Mouse (Mus musculus) liver, embryonic 12.5 days (tissue): ENCODE measurements around the gene Sdf4. TPM values are rescaled to one million over a fixed set of nuclear protein-coding genes. Genes with fewer than 3 reads are reported as not detected.

Experiments
- ATAC-seq: fragments of 200-750 bp; cut with Nextera tagmentation; 2 replicates; pipeline ENCODE4 v1.8.0; 2017; ENCODE audit warnings: moderate number of reproducible peaks, mild to moderate bottlenecking, moderate library complexity
- H3K27ac ChIP-seq: fragments of 300-500 bp; sonication (generic); 2 replicates; pipeline ENCODE4 v1.5.1; 2016; ENCODE audit warnings: mild to moderate bottlenecking
- H3K27me3 ChIP-seq: fragments of 300-500 bp; sonication (generic); replicated peaks from 2 replicates; pipeline ENCODE4 v1.6.1; 2016; ENCODE audit warnings: mild to moderate bottlenecking, moderate library complexity
- H3K36me3 ChIP-seq: fragments of 300-500 bp; sonication (generic); 2 replicates; pipeline ENCODE4 v1.6.1; 2016; ENCODE audit warnings: mild to moderate bottlenecking, moderate library complexity
- H3K4me1 ChIP-seq: fragments of 300-500 bp; sonication (generic); 2 replicates; pipeline ENCODE4 v1.6.1; 2016
- H3K4me2 ChIP-seq: fragments of 300-500 bp; sonication (generic); 2 replicates; pipeline ENCODE4 v1.6.1; 2016; ENCODE audit warnings: mild to moderate bottlenecking, moderate library complexity
- H3K4me3 ChIP-seq: fragments of 300-500 bp; sonication (generic); 2 replicates; pipeline ENCODE4 v1.5.1; 2016; ENCODE audit warnings: mild to moderate bottlenecking, moderate library complexity
- H3K9ac ChIP-seq: fragments of 300-500 bp; sonication (generic); 2 replicates; pipeline ENCODE4 v1.6.1; 2016; ENCODE audit warnings: mild to moderate bottlenecking, moderate library complexity
- H3K9me3 ChIP-seq: fragments of 300-500 bp; sonication (generic); replicated peaks from 2 replicates; pipeline ENCODE4 v1.6.1; 2016; ENCODE audit warnings: mild to moderate bottlenecking, moderate library complexity
- WGBS: fragments of 180-500 bp; shearing (Covaris S2); methylation state at CpG from one replicate; pipeline ENCODE4 v1.1.7; 2016; ENCODE audit not compliant: insufficient replicate concordance; 5-methylcytosine and 5-hydroxymethylcytosine counted together
- polyA plus RNA-seq: library from polyadenylated mRNA; unstranded; fragments of >200 nt; fragmentation: Nextera tagmentation; extraction: Ambion mirVana; gene quantifications from 2 replicates; pipeline ENCODE4 v1.2.1, GENCODE M21; 2016

Sdf4 gene
- polyA plus RNA-seq = 93.4 and 93.9 TPM in 2 replicates

- ATAC-seq = peak; percentile 81
- Histone ChIP-seq H3K4me1 (peaks cover 67% of the 10 kb centered on the region), H3K27me3 (no peaks in the 10 kb centered on the region)
Observed at GRCm38 (mm10) chr4:155992241-155992905, at the start of gene Sdf4, which contains the start of gene B3galt6. Gene Sdf4 (plus strand): TSS chr4:155992872. Gene B3galt6 (minus strand): TSS chr4:155992649.

GRCm38 (mm10) chr4:155943049-155943452 lies 49.6 kb upstream of the Sdf4 start:
- Histone ChIP-seq H3K4me1 (peaks cover 40% of the 10 kb centered on the region), H3K4me3 (peak overlapping the region; percentile 99), H3K4me2 (peak overlapping the region; percentile 96), H3K9ac (peak overlapping the region; percentile 96), H3K9me3 (no peaks in the 10 kb centered on the region), H3K27ac (peak overlapping the region; percentile 85), H3K27me3 (peaks cover 26% of the 10 kb centered on the region), H3K36me3 (peaks cover 23% of the 10 kb centered on the region)
- peak; percentile 32 for ATAC-seq
- 2% methylated on average over 17 of the region's 17 CpGs for WGBS

More at GRCm38 (mm10) chr4:155992241-155992905, at the start of gene Sdf4, which contains the start of gene B3galt6:
- Histone ChIP-seq H3K4me3 (peak within 1 kb of the TSS; percentile 81), H3K9me3 (no peaks in the 10 kb centered on the region), H3K27ac (peak within 1 kb of the TSS; percentile 96), H3K36me3 (peaks cover 30% of the 10 kb centered on the region), H3K4me2 (peak within 1 kb of the TSS; percentile 100), H3K9ac (peak within 1 kb of the TSS; percentile 87)
- 2% methylated on average over 81 of the region's 99 CpGs for WGBS

- Histone ChIP-seq H3K36me3 (peaks cover 29% of the 10 kb centered on the region), H3K4me1 (peaks cover 40% of the 10 kb centered on the region), H3K4me2 (peak within 1 kb of the TSS; percentile 96), H3K27ac (peak within 1 kb of the TSS; percentile 85), H3K9ac (peak within 1 kb of the TSS; percentile 96), H3K27me3 (peaks cover 26% of the 10 kb centered on the region), H3K4me3 (peak within 1 kb of the TSS; percentile 99), H3K9me3 (no peaks in the 10 kb centered on the region)
- under 1% methylated on average over 70 of the region's 85 CpGs for WGBS
- peak; percentile 95 for ATAC-seq
Observed at GRCm38 (mm10) chr4:155943534-155944249, 49.0 kb upstream of the Sdf4 start, which contains the start of gene Ube2j2. Gene Ube2j2 (plus strand): TSS chr4:155943831.

GRCm38 (mm10) chr4:155944271-155944670 lies 48.4 kb upstream of the Sdf4 start:
- 0 out of 2 replicates have a peak, but pooled peaks have one; percentile 3 for ATAC-seq
- WGBS = under 1% methylated on average over 17 of the region's 17 CpGs
- H3K4me1 ChIP-seq = peaks cover 40% of the 10 kb centered on the region
- peak overlapping the region; percentile 99 for H3K4me3 ChIP-seq
- H3K27me3 ChIP-seq = peaks cover 26% of the 10 kb centered on the region
- H3K27ac ChIP-seq = peak overlapping the region; percentile 85
- peaks cover 35% of the 10 kb centered on the region for H3K36me3 ChIP-seq
- peak overlapping the region; percentile 96 for H3K9ac ChIP-seq
- peak overlapping the region; percentile 96 for H3K4me2 ChIP-seq
- no peaks in the 10 kb centered on the region for H3K9me3 ChIP-seq

- ATAC-seq = no peak
- no peaks in the 10 kb centered on the region for H3K9me3 ChIP-seq
- H3K27me3 ChIP-seq = peaks cover 8% of the 10 kb centered on the region; the same call in 1 of the 2 replicates
- H3K27ac ChIP-seq = no peak overlapping the region
- H3K4me2 ChIP-seq = no peak overlapping the region
- H3K9ac ChIP-seq = no peak overlapping the region
- peaks cover 40% of the 10 kb centered on the region for H3K4me1 ChIP-seq
- H3K36me3 ChIP-seq = peaks cover 63% of the 10 kb centered on the region
- no peak overlapping the region for H3K4me3 ChIP-seq
Observed at GRCm38 (mm10) chr4:155947094-155947493, 45.6 kb upstream of the Sdf4 start.

- no peak for ATAC-seq
- H3K27ac ChIP-seq = no peak overlapping the region
- H3K27me3 ChIP-seq = no peaks in the 10 kb centered on the region
- peaks cover 7% of the 10 kb centered on the region; the same call in 1 of the 2 replicates for H3K4me1 ChIP-seq
- H3K9me3 ChIP-seq = no peaks in the 10 kb centered on the region
- 85% methylated on average over 6 of the region's 6 CpGs for whole genome bisulfite sequencing
- peaks cover 89% of the 10 kb centered on the region for H3K36me3 ChIP-seq
- H3K9ac ChIP-seq = no peak overlapping the region
- H3K4me2 ChIP-seq = no peak overlapping the region
- H3K4me3 ChIP-seq = no peak overlapping the region
Observed at GRCm38 (mm10) chr4:155955491-155955890, 37.2 kb upstream of the Sdf4 start.

- no peaks in the 10 kb centered on the region for H3K9me3 ChIP-seq
- H3K4me1 ChIP-seq = peaks cover 39% of the 10 kb centered on the region
- H3K4me3 ChIP-seq = no peak overlapping the region
- H3K27me3 ChIP-seq = no peaks in the 10 kb centered on the region
- H3K4me2 ChIP-seq = no peak overlapping the region
- H3K9ac ChIP-seq = no peak overlapping the region
- WGBS = 10% methylated on average over 5 of the region's 5 CpGs
- no peak overlapping the region for H3K27ac ChIP-seq
- peak; percentile 19; the same call in 1 of the 2 replicates for ATAC-seq
- H3K36me3 ChIP-seq = peaks cover 59% of the 10 kb centered on the region
Observed at GRCm38 (mm10) chr4:155959275-155959674, 33.4 kb upstream of the Sdf4 start.

- Histone ChIP-seq H3K9me3 (no peaks in the 10 kb centered on the region), H3K9ac (peak within 1 kb of the TSS; percentile 74), H3K4me3 (peak within 1 kb of the TSS; percentile 62), H3K27me3 (no peaks in the 10 kb centered on the region), H3K27ac (peak within 1 kb of the TSS; percentile 78), H3K4me1 (peaks cover 53% of the 10 kb centered on the region), H3K36me3 (peaks cover 55% of the 10 kb centered on the region), H3K4me2 (peak within 1 kb of the TSS; percentile 96)
- 3% methylated on average over 41 of the region's 42 CpGs for WGBS
- ATAC-seq = peak; percentile 88
Observed at GRCm38 (mm10) chr4:155962167-155962971, 30.3 kb upstream of the Sdf4 start, which contains the start of gene C1qtnf12. Gene C1qtnf12 (plus strand): TSS chr4:155962318.

GRCm38 (mm10) chr4:155963106-155963505 lies 29.6 kb upstream of the Sdf4 start:
- Histone ChIP-seq H3K9ac (peak overlapping the region; percentile 74), H3K27ac (peak overlapping the region; percentile 78), H3K36me3 (peaks cover 48% of the 10 kb centered on the region), H3K27me3 (no peaks in the 10 kb centered on the region), H3K4me3 (peak overlapping the region; percentile 62), H3K4me1 (peaks cover 60% of the 10 kb centered on the region), H3K9me3 (no peaks in the 10 kb centered on the region), H3K4me2 (peak overlapping the region; percentile 96)
- ATAC-seq = no peak
- 50% methylated on average over 7 of the region's 7 CpGs for WGBS

GRCm38 (mm10) chr4:155964396-155964795 lies 28.3 kb upstream of the Sdf4 start:
- peak overlapping the region; percentile 96 for H3K4me2 ChIP-seq
- H3K9ac ChIP-seq = peak overlapping the region; percentile 74; the same call in 1 of the 2 replicates
- H3K27ac ChIP-seq = peak overlapping the region; percentile 78
- H3K4me1 ChIP-seq = peaks cover 72% of the 10 kb centered on the region
- 84% methylated on average over 11 of the region's 11 CpGs for WGBS
- H3K27me3 ChIP-seq = no peaks in the 10 kb centered on the region
- no peak overlapping the region for H3K4me3 ChIP-seq
- peaks cover 37% of the 10 kb centered on the region for H3K36me3 ChIP-seq
- no peak for ATAC-seq
- H3K9me3 ChIP-seq = no peaks in the 10 kb centered on the region

- Histone ChIP-seq H3K36me3 (peaks cover 28% of the 10 kb centered on the region), H3K4me3 (0 out of 2 replicates have a peak overlapping the region, but pooled peaks have one; percentile 3), H3K9ac (peak overlapping the region; percentile 42; the same call in 1 of the 2 replicates), H3K27me3 (no peaks in the 10 kb centered on the region), H3K4me1 (peaks cover 44% of the 10 kb centered on the region), H3K4me2 (peak overlapping the region; percentile 57), H3K27ac (peak overlapping the region; percentile 59), H3K9me3 (no peaks in the 10 kb centered on the region)
- ATAC-seq = peak; percentile 82
- 50% methylated on average over 13 of the region's 13 CpGs for WGBS
Observed at GRCm38 (mm10) chr4:155969043-155969653, 23.5 kb upstream of the Sdf4 start.
